Mouse (Mus musculus) heart, adult 2 months (tissue): Measurements from ENCODE around the gene Kcna5.

Experiments used
- CTCF ChIP-seq: fragments of 200-600 bp; IDR thresholded peaks from 2 replicates; pipeline ENCODE4 v1.8.1; 2022; ENCODE audit warnings: antibody characterized with exemption, mild to moderate bottlenecking, moderate library complexity
- POLR2A ChIP-seq: fragments of 200-500 bp; IDR thresholded peaks from 2 replicates; pipeline ENCODE4 v1.6.1; 2011; ENCODE audit warnings: mild to moderate bottlenecking, low read depth, low read length, control low read depth; ENCODE audit not compliant: insufficient read depth

- TF ChIP-seq CTCF (peak; percentile 80), POLR2A (no peak)
Observed at GRCm38 (mm10) chr6:126513154-126513553, 22.1 kb downstream of the Kcna5 start.
